Mouse (Mus musculus): ENCODE measurements around the gene Cog6.

- TF ChIP-seq CTCF (conservative IDR thresholded peaks at IDR 0.05; ENCODE audit: low read length) (no peak), POU5F1 (IDR thresholded peaks at IDR 0.05; ENCODE audit: borderline replicate concordance, low read length) (no peak)
Observed at GRCm38 (mm10) chr3:53007411-53007810, 9.6 kb downstream of the Cog6 start.
